Mouse (Mus musculus): Measurements from ENCODE around the gene Lrmda. TPM values are rescaled to one million over a fixed set of nuclear protein-coding genes. Genes with fewer than 3 reads are reported as not detected.

Lrmda gene
- total and polyA plus RNA-seq, 3 experiments = 0.43 to 1.1 (median 1.0) TPM

GRCm38 (mm10) chr14:22113463-22114361 is 94.2 kb downstream of the Lrmda start:
- 67% methylated on average over 8 of the region's 8 CpGs for WGBS
- Histone ChIP-seq H3K27me3 (ENCODE audit: control insufficient read depth, insufficient read depth, low read length) (no peaks in the 10 kb centered on the region), H3K79me2 (replicated peaks; ENCODE audit: control insufficient read depth, insufficient read depth, low read length) (no peaks in the 10 kb centered on the region), H3K36me3 (ENCODE audit: control insufficient read depth, insufficient read depth, low read length) (no peaks in the 10 kb centered on the region), H3K4me3 (no peak overlapping the region), H3K4me1 (ENCODE audit: control insufficient read depth, insufficient read depth, low read length) (no peaks in the 10 kb centered on the region), H3K27ac (no peak overlapping the region), H3K9ac (ENCODE audit: low read depth, low read length) (no peak overlapping the region)
- TF ChIP-seq EP300 (IDR thresholded peaks at IDR 0.05; ENCODE audit: insufficient read depth, low read depth, low read length) = no peak
- TF ChIP-seq POLR2A (IDR thresholded peaks at IDR 0.05; ENCODE audit: insufficient read depth, low read depth, low read length) = no peak
- no peak for TF ChIP-seq CTCF (IDR thresholded peaks at IDR 0.05)
- intact Hi-C loops (cut with DNase I) = no loop called here
- DNase-seq = no peak

GRCm38 (mm10) chr14:22114651-22115351 is 95.3 kb downstream of the Lrmda start:
- WGBS = 57% methylated on average over 18 of the region's 18 CpGs
- Histone ChIP-seq H3K36me3 (ENCODE audit: control insufficient read depth, insufficient read depth, low read length) (no peaks in the 10 kb centered on the region), H3K79me2 (replicated peaks; ENCODE audit: control insufficient read depth, insufficient read depth, low read length) (no peaks in the 10 kb centered on the region), H3K4me1 (ENCODE audit: control insufficient read depth, insufficient read depth, low read length) (no peaks in the 10 kb centered on the region), H3K27me3 (ENCODE audit: control insufficient read depth, insufficient read depth, low read length) (no peaks in the 10 kb centered on the region), H3K9ac (ENCODE audit: low read depth, low read length) (no peak overlapping the region), H3K27ac (no peak overlapping the region), H3K4me3 (no peak overlapping the region)
- intact Hi-C loops (cut with DNase I) = no loop called here
- TF ChIP-seq EP300 (IDR thresholded peaks at IDR 0.05; ENCODE audit: insufficient read depth, low read depth, low read length) (no peak), CTCF (IDR thresholded peaks at IDR 0.05) (no peak), POLR2A (IDR thresholded peaks at IDR 0.05; ENCODE audit: insufficient read depth, low read depth, low read length) (no peak)
- DNase-seq = no peak

DNA sequence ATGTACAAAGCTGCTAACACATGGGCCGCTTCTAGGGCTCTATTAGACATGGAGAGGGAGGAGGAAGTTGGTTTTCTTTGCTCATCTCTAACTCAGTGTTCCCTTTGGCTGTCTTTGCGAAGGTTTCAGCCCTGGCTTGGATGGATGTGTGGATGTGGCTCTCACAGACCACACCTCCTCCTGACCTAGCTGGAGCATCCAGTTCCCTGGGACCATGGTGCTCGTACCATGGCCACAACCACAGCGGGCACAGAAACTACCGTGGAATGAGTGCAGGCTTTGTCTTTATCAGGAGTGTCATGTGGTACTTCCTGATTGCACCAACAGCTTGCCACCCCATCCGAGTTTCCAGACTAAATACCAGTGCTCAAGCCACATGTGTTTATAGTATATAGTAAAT is 98.6 kb downstream of the Lrmda start:
- no peak for DNase-seq
- TF ChIP-seq CTCF (IDR thresholded peaks at IDR 0.05) (no peak), EP300 (IDR thresholded peaks at IDR 0.05; ENCODE audit: insufficient read depth, low read depth, low read length) (no peak), POLR2A (IDR thresholded peaks at IDR 0.05; ENCODE audit: insufficient read depth, low read depth, low read length) (no peak)
- Histone ChIP-seq H3K4me1 (ENCODE audit: control insufficient read depth, insufficient read depth, low read length) (no peaks in the 10 kb centered on the region), H3K9ac (ENCODE audit: low read depth, low read length) (no peak overlapping the region), H3K27me3 (ENCODE audit: control insufficient read depth, insufficient read depth, low read length) (no peaks in the 10 kb centered on the region), H3K36me3 (ENCODE audit: control insufficient read depth, insufficient read depth, low read length) (no peaks in the 10 kb centered on the region), H3K4me3 (no peak overlapping the region), H3K79me2 (replicated peaks; ENCODE audit: control insufficient read depth, insufficient read depth, low read length) (no peaks in the 10 kb centered on the region), H3K27ac (no peak overlapping the region)
- intact Hi-C loops (cut with DNase I) = no loop called here
- 73% methylated on average over 6 of the region's 6 CpGs for WGBS

DNA sequence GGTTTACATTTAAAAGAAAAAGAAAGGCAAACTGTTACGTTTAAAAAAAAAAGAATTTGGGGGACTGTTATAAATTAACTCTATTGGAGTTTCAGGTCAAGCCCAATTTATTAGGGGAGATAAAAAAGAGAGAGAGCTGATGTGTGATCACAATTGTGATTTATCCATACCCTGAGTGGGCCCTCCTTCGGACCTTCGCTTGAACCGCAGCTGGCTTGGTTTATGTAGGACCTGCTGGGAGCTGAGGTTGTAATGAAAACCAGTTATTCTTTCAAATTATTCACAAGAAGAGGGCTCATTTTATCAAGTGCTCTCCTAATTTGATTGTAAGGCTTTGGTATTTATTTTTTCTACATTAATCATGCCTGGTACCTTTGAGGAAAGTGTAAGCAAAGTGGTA is 99.0 kb downstream of the Lrmda start:
- H3K36me3 ChIP-seq (ENCODE audit: control insufficient read depth, insufficient read depth, low read length) = no peaks in the 10 kb centered on the region
- H3K27ac ChIP-seq = no peak overlapping the region
- no peaks in the 10 kb centered on the region for H3K79me2 ChIP-seq (replicated peaks; ENCODE audit: control insufficient read depth, insufficient read depth, low read length)
- 92% methylated on average over 4 of the region's 4 CpGs for WGBS
- intact Hi-C loops (cut with DNase I) = no loop called here
- no peak overlapping the region for H3K4me3 ChIP-seq
- no peak for DNase-seq
- H3K27me3 ChIP-seq (ENCODE audit: control insufficient read depth, insufficient read depth, low read length) = no peaks in the 10 kb centered on the region
- no peak for TF ChIP-seq EP300 (IDR thresholded peaks at IDR 0.05; ENCODE audit: insufficient read depth, low read depth, low read length)
- TF ChIP-seq POLR2A (IDR thresholded peaks at IDR 0.05; ENCODE audit: insufficient read depth, low read depth, low read length) = no peak
- no peak for TF ChIP-seq CTCF (IDR thresholded peaks at IDR 0.05)
- H3K9ac ChIP-seq (ENCODE audit: low read depth, low read length) = no peak overlapping the region
- no peaks in the 10 kb centered on the region for H3K4me1 ChIP-seq (ENCODE audit: control insufficient read depth, insufficient read depth, low read length)

DNA sequence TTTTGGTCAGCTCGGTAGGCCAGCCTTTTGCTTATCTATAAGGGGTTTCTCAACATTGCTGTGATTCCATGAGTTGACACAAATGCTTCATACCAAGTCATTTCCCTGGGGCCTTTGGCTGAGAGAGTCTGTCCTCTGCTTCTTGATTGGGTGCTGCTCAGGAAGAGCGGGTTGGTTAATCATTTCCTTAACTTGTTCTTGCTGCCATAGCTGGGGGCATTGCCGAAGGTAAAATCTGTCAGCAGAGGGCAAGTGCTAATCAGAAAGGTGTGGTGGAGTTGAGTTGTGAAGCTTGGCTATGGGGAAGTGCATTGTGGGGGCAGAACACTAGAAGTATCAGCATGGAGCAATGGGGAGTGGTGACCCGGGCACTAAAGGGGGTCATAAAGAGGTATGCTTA is 106.8 kb downstream of the Lrmda start:
- DNase-seq = no peak
- H3K4me1 ChIP-seq (ENCODE audit: control insufficient read depth, insufficient read depth, low read length) = no peaks in the 10 kb centered on the region
- H3K27ac ChIP-seq = no peak overlapping the region
- no peaks in the 10 kb centered on the region for H3K36me3 ChIP-seq (ENCODE audit: control insufficient read depth, insufficient read depth, low read length)
- H3K79me2 ChIP-seq (replicated peaks; ENCODE audit: control insufficient read depth, insufficient read depth, low read length) = no peaks in the 10 kb centered on the region
- H3K9ac ChIP-seq (ENCODE audit: low read depth, low read length) = no peak overlapping the region
- TF ChIP-seq CTCF (IDR thresholded peaks at IDR 0.05) (no peak), EP300 (IDR thresholded peaks at IDR 0.05; ENCODE audit: insufficient read depth, low read depth, low read length) (no peak), POLR2A (IDR thresholded peaks at IDR 0.05; ENCODE audit: insufficient read depth, low read depth, low read length) (no peak)
- H3K4me3 ChIP-seq = no peak overlapping the region
- intact Hi-C loops (cut with DNase I) = no loop called here
- no peaks in the 10 kb centered on the region for H3K27me3 ChIP-seq (ENCODE audit: control insufficient read depth, insufficient read depth, low read length)
- WGBS = 67% methylated on average over 4 of the region's 4 CpGs

DNA sequence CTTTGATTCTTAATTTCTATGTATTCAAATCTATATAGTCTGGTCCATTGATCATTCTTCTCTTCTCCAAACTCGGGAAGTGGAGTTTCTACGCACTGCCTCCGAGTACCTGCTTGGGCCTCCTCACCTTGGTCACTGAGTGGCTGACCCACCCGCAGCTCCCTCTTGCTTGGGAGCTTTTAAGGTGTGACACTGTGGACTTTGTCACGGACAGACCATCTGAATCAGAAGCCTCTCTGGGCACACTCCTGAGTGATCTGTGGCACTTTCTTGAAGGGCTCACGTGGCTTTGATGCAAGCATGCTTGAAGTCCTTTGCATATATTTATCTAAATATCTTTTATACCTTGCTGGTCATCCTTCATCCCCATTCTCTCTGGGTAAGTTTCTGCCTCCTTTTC is 107.3 kb downstream of the Lrmda start:
- intact Hi-C loops (cut with DNase I) = no loop called here
- no peaks in the 10 kb centered on the region for H3K27me3 ChIP-seq (ENCODE audit: control insufficient read depth, insufficient read depth, low read length)
- no peak for DNase-seq
- H3K79me2 ChIP-seq (replicated peaks; ENCODE audit: control insufficient read depth, insufficient read depth, low read length) = no peaks in the 10 kb centered on the region
- H3K9ac ChIP-seq (ENCODE audit: low read depth, low read length) = no peak overlapping the region
- no peaks in the 10 kb centered on the region for H3K4me1 ChIP-seq (ENCODE audit: control insufficient read depth, insufficient read depth, low read length)
- no peak overlapping the region for H3K4me3 ChIP-seq
- TF ChIP-seq CTCF (IDR thresholded peaks at IDR 0.05) = no peak
- no peak for TF ChIP-seq EP300 (IDR thresholded peaks at IDR 0.05; ENCODE audit: insufficient read depth, low read depth, low read length)
- no peak for TF ChIP-seq POLR2A (IDR thresholded peaks at IDR 0.05; ENCODE audit: insufficient read depth, low read depth, low read length)
- H3K27ac ChIP-seq = no peak overlapping the region
- 89% methylated on average over 6 of the region's 6 CpGs for WGBS
- H3K36me3 ChIP-seq (ENCODE audit: control insufficient read depth, insufficient read depth, low read length) = no peaks in the 10 kb centered on the region

All from heart, adult 2 months (tissue).